Mouse (Mus musculus) adrenal gland, postnatal 4 days (tissue): ENCODE results near the gene Vps33a. TPM values are rescaled to one million over a fixed set of nuclear protein-coding genes. Genes with fewer than 3 reads are reported as not detected.

Experiments
- microRNA-seq: library from miRNA; unstranded; fragments of <30 nt; microRNA quantifications from one replicate; pipeline ENCODE4 v1.2.0, GENCODE M21; 2021
- total RNA-seq, 2 experiments: library from RNA; stranded (reverse); gene quantifications; 2 replicates each; pipeline ENCODE4 v1.2.3; 2021

The Vps33a gene
- total RNA-seq, 2 experiments from 2014 or later = 53.5 to 55.4 TPM

Small RNAs within 50 kb of the gene (microRNA-seq; reads per million reads assigned to microRNA genes)
- not detected for gene Mir7647

Other genes starting within 250 kb of the Vps33a start
- gene Bcl7a, start 229.2 kb downstream of the Vps33a start, total RNA-seq = 10 to 100 TPM; 21.8 to 29.2 TPM
- 10 to 100 TPM; 30.2 to 35.1 TPM for gene Mlxip, start 178.2 kb downstream of the Vps33a start, total RNA-seq
- not detected for gene Lrrc43, start 83.7 kb downstream of the Vps33a start, total RNA-seq
- gene Il31, start 83.5 kb downstream of the Vps33a start, total RNA-seq = not detected
- gene B3gnt4, start 62.6 kb downstream of the Vps33a start, total RNA-seq = under 1 TPM; 0.48 to 0.56 TPM
- gene Diablo, start 48.9 kb downstream of the Vps33a start, total RNA-seq = 10 to 100 TPM; 91.8 to 92.2 TPM
- 10 to 100 TPM; 22.5 to 31.9 TPM for gene Gm49027, start 47.5 kb downstream of the Vps33a start, total RNA-seq
- 10 to 100 TPM; 61.1 to 69.9 TPM for gene Clip1, start 111.6 kb upstream of the Vps33a start, total RNA-seq
- gene Zcchc8, start 148.1 kb upstream of the Vps33a start, total RNA-seq = 10 to 100 TPM; 63.1 to 69.9 TPM
- gene Rsrc2, start 176.4 kb upstream of the Vps33a start, total RNA-seq = 100 to 1,000 TPM in 1 of 2 experiments, 10 to 100 TPM in 1; 98.7 to 101 TPM
- gene Kntc1, start 176.7 kb upstream of the Vps33a start, total RNA-seq = 10 to 100 TPM; 14.3 to 22.3 TPM